Mouse (Mus musculus): Measurements from ENCODE around the gene Ptp4a2.

GRCm38 (mm10) chr4:129795861-129796260, 15.2 kb upstream of the Ptp4a2 start:
- TF ChIP-seq CTCF (IDR thresholded peaks at IDR 0.05) (no peak), POLR2A (IDR thresholded peaks at IDR 0.05; ENCODE audit: insufficient read depth, low read depth, low read length) (no peak)

Measured in heart, adult 2 months (tissue).